Mouse (Mus musculus): ENCODE results near the gene Poln. TPM values are rescaled to one million over a fixed set of nuclear protein-coding genes. Genes with fewer than 3 reads are reported as not detected.

Poln gene
- polyA plus RNA-seq, 1 experiment from 2014 or later, result 0.47 TPM

GRCm38 (mm10) chr5:34002636-34003035, 166.6 kb downstream of the Poln start:
- H3K9me3 ChIP-seq (ENCODE audit: low read length), result no peaks in the 10 kb centered on the region
- ATAC-seq (no peak), DNase-seq (no peak)
- WGBS (ENCODE audit: insufficient replicate concordance), result 78% methylated on average over 4 of the region's 4 CpGs
- H3K4me3 ChIP-seq (ENCODE audit: low read depth, low read length), result no peak overlapping the region
- no peak overlapping the region for H3K27ac ChIP-seq (ENCODE audit: low read depth)
- H3K36me3 ChIP-seq (replicated peaks; ENCODE audit: insufficient read depth, low read length), result no peaks in the 10 kb centered on the region
- H3K27me3 ChIP-seq (ENCODE audit: insufficient read depth, low read length), result peaks cover 19% of the 10 kb centered on the region
- H3K4me1 ChIP-seq (ENCODE audit: insufficient read depth), result 0 out of 2 replicates have a peak, but pooled peaks cover 3% of the 10 kb centered on the region
- no peak overlapping the region for H3K4me2 ChIP-seq (ENCODE audit: low read depth, low read length)
- H3K9ac ChIP-seq (replicated peaks), result no peak overlapping the region
- TF ChIP-seq EP300 (IDR thresholded peaks at IDR 0.05; ENCODE audit: low read depth) (no peak), CTCF (IDR thresholded peaks at IDR 0.05; ENCODE audit: low read depth) (no peak)

DNA sequence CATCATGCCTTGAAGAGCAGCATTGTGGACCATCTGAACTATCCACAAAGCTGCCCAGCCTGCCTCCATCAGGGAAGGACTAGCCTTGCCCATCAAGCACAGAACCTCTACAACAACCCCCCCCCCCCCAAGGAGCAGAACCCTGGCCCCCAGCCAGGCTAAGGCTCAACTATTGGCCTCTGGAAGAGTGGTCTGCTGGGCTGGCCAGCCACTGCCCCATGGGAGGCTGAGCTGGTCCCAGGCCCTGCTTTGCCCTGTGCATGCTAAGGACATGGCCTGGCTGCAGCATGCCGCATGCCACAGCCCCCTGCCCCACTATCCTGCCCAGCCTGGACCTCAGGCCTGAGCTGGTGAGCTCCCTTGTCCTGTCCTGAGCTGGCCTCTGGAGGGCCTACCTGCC, 167.8 kb downstream of the Poln start:
- H3K9me3 ChIP-seq (ENCODE audit: low read length), result no peaks in the 10 kb centered on the region

GRCm38 (mm10) chr5:34000809-34001208, 168.4 kb downstream of the Poln start:
- Histone ChIP-seq H3K27ac (ENCODE audit: low read depth) (no peak overlapping the region), H3K9ac (replicated peaks) (no peak overlapping the region), H3K4me3 (ENCODE audit: low read depth, low read length) (no peak overlapping the region), H3K27me3 (ENCODE audit: insufficient read depth, low read length) (peaks cover 33% of the 10 kb centered on the region), H3K9me3 (ENCODE audit: low read length) (no peaks in the 10 kb centered on the region), H3K36me3 (replicated peaks; ENCODE audit: insufficient read depth, low read length) (no peaks in the 10 kb centered on the region), H3K4me1 (ENCODE audit: insufficient read depth) (peaks cover 14% of the 10 kb centered on the region; the same call in 1 of the 2 replicates), H3K4me2 (ENCODE audit: low read depth, low read length) (no peak overlapping the region)
- no peak for TF ChIP-seq CTCF (IDR thresholded peaks at IDR 0.05; ENCODE audit: low read depth)
- no peak for TF ChIP-seq EP300 (IDR thresholded peaks at IDR 0.05; ENCODE audit: low read depth)
- ATAC-seq (no peak), DNase-seq (no peak)
- 85% methylated on average over 25 of the region's 25 CpGs for WGBS (ENCODE audit: insufficient replicate concordance)

More for the DNA sequence above, 167.8 kb downstream of the Poln start:
- H3K36me3 ChIP-seq (replicated peaks; ENCODE audit: insufficient read depth, low read length), result no peaks in the 10 kb centered on the region
- TF ChIP-seq EP300 (IDR thresholded peaks at IDR 0.05; ENCODE audit: low read depth) (no peak), CTCF (IDR thresholded peaks at IDR 0.05; ENCODE audit: low read depth) (no peak)
- no peak overlapping the region for H3K4me3 ChIP-seq (ENCODE audit: low read depth, low read length)
- 80% methylated on average over 1 of the region's 1 CpGs for WGBS (ENCODE audit: insufficient replicate concordance)
- no peak overlapping the region for H3K9ac ChIP-seq (replicated peaks)
- DNase-seq (no peak), ATAC-seq (no peak)
- H3K27ac ChIP-seq (ENCODE audit: low read depth), result no peak overlapping the region
- H3K4me1 ChIP-seq (ENCODE audit: insufficient read depth), result peaks cover 12% of the 10 kb centered on the region; the same call in 1 of the 2 replicates
- no peak overlapping the region for H3K4me2 ChIP-seq (ENCODE audit: low read depth, low read length)
- H3K27me3 ChIP-seq (ENCODE audit: insufficient read depth, low read length), result peaks cover 27% of the 10 kb centered on the region

GRCm38 (mm10) chr5:33999466-34000090, 169.7 kb downstream of the Poln start:
- Histone ChIP-seq H3K27me3 (ENCODE audit: insufficient read depth, low read length) (peaks cover 46% of the 10 kb centered on the region), H3K9ac (replicated peaks) (no peak overlapping the region), H3K4me2 (ENCODE audit: low read depth, low read length) (no peak overlapping the region), H3K4me1 (ENCODE audit: insufficient read depth) (peaks cover 17% of the 10 kb centered on the region; the same call in 1 of the 2 replicates), H3K4me3 (ENCODE audit: low read depth, low read length) (no peak overlapping the region), H3K9me3 (ENCODE audit: low read length) (no peaks in the 10 kb centered on the region), H3K27ac (ENCODE audit: low read depth) (no peak overlapping the region), H3K36me3 (replicated peaks; ENCODE audit: insufficient read depth, low read length) (no peaks in the 10 kb centered on the region)
- WGBS (ENCODE audit: insufficient replicate concordance), result 70% methylated on average over 6 of the region's 6 CpGs
- no peak for TF ChIP-seq CTCF (IDR thresholded peaks at IDR 0.05; ENCODE audit: low read depth)
- TF ChIP-seq EP300 (IDR thresholded peaks at IDR 0.05; ENCODE audit: low read depth), result no peak
- DNase-seq (peak; percentile 60), ATAC-seq (peak; percentile 73)

DNA sequence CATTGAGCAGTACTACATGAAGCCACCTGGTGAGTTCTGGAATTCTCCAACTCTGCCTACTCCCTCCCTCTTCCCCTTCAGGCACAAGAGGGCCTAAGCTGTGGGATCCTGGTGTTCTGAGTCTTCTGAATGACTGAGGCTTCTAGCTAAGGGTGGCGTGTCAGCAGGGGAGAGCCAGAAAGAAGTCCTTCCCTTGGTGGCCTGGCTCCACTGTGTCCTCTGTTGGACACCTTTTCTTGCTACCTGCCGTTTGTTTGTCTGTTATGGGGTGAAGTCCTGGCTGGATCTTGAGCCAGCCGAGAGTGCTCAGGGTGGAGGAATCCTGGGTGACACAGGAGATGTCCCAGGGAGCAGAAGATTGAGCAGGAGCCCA, 170.8 kb downstream of the Poln start:
- 79% methylated on average over 3 of the region's 3 CpGs for WGBS (ENCODE audit: insufficient replicate concordance)
- no peak overlapping the region for H3K4me2 ChIP-seq (ENCODE audit: low read depth, low read length)
- no peak for TF ChIP-seq EP300 (IDR thresholded peaks at IDR 0.05; ENCODE audit: low read depth)
- TF ChIP-seq CTCF (IDR thresholded peaks at IDR 0.05; ENCODE audit: low read depth), result no peak
- H3K9me3 ChIP-seq (ENCODE audit: low read length), result no peaks in the 10 kb centered on the region
- peaks cover 17% of the 10 kb centered on the region; the same call in 1 of the 2 replicates for H3K4me1 ChIP-seq (ENCODE audit: insufficient read depth)
- H3K4me3 ChIP-seq (ENCODE audit: low read depth, low read length), result no peak overlapping the region
- no peaks in the 10 kb centered on the region for H3K36me3 ChIP-seq (replicated peaks; ENCODE audit: insufficient read depth, low read length)
- H3K27ac ChIP-seq (ENCODE audit: low read depth), result no peak overlapping the region
- DNase-seq (no peak), ATAC-seq (no peak)
- H3K9ac ChIP-seq (replicated peaks), result no peak overlapping the region
- H3K27me3 ChIP-seq (ENCODE audit: insufficient read depth, low read length), result peaks cover 53% of the 10 kb centered on the region

GRCm38 (mm10) chr5:33997829-33998504, 171.3 kb downstream of the Poln start:
- 70% methylated on average over 20 of the region's 20 CpGs for WGBS (ENCODE audit: insufficient replicate concordance)
- TF ChIP-seq CTCF (IDR thresholded peaks at IDR 0.05; ENCODE audit: low read depth) (no peak), EP300 (IDR thresholded peaks at IDR 0.05; ENCODE audit: low read depth) (no peak)
- Histone ChIP-seq H3K36me3 (replicated peaks; ENCODE audit: insufficient read depth, low read length) (no peaks in the 10 kb centered on the region), H3K9ac (replicated peaks) (no peak overlapping the region), H3K4me3 (ENCODE audit: low read depth, low read length) (peak overlapping the region; percentile 56), H3K4me2 (ENCODE audit: low read depth, low read length) (peak overlapping the region; percentile 70; the same call in 1 of the 2 replicates), H3K27me3 (ENCODE audit: insufficient read depth, low read length) (peaks cover 53% of the 10 kb centered on the region), H3K4me1 (ENCODE audit: insufficient read depth) (peaks cover 17% of the 10 kb centered on the region; the same call in 1 of the 2 replicates), H3K27ac (ENCODE audit: low read depth) (no peak overlapping the region), H3K9me3 (ENCODE audit: low read length) (no peaks in the 10 kb centered on the region)
- DNase-seq (no peak), ATAC-seq (no peak)

Measured in liver, postnatal 0 days (tissue).